Mouse (Mus musculus): ENCODE measurements at regions not wholly inside any gene's neighbourhood (a gene's known extent, or its start where the extent isn't known, plus 50 kb on each side); places are given as distances from the start of the nearest gene placed in this dataset.

DNA sequence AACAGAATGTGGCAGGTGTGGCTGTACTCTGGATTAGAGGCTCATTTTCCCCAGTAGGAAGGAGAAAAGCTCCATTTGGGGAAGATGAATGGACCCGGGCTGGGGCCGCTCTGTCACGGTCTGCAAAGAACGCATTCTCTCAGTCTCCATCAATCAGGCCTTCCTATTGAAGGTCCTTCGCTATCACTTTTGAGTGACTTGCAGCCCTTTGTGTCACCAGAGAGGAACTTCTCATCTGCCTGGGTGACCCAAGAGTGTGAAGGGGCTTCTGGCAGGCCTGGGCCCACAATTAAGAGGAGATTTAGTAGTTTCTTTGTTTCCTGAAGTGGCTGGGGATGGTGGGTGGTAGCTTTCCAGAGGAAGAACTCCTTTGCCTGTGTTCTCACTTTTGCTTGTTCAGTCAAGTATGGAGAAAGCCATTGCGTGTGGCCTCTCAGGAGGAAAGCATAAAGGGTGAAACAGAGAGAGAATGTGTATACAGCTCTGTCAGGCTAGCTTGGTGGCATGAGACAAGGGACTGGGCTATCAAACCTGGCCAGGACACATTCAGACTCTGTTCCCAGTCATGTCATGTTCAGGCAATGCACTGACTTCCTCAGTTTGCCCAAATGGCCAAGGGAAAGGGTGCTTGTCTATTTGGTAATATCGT is 1374.2 kb downstream of the Gsdmc2 start:
- TF ChIP-seq CTCF (IDR thresholded peaks at IDR 0.05; ENCODE audit: low read depth) (no peak), EP300 (IDR thresholded peaks at IDR 0.05; ENCODE audit: low read depth) (no peak)
